Mouse (Mus musculus): Measurements from ENCODE around the gene Mov10. TPM values are rescaled to one million over a fixed set of nuclear protein-coding genes. Genes with fewer than 3 reads are reported as not detected.

Gene Mov10
- polyA plus RNA-seq, 1 experiment from 2014 or later: 68.6 TPM

DNA sequence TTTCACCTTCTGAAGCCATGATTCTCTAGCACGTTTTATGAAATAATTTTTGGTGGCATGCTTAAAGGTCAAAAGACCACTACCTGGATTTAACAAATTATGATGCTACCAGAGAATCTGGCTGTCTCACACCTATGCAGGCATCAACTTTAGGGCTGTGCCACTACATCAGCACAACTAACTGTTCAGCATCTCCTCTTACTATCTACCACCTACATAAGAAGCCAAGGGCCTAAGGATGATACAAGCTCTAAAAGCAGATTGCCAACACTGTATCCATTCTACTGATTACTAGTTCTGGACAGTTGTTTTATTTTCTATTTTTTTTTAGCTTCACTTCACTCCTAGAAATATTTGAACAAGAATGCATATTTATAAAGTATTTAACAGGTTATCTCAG, 36.1 kb upstream of the Mov10 start:
- WGBS: 74% methylated on average over 1 of the region's 1 CpGs
- Histone ChIP-seq H3K27ac (ENCODE audit: low read length) (no peak overlapping the region), H3K9me3 (ENCODE audit: control insufficient read depth, low read depth, low read length) (no peaks in the 10 kb centered on the region), H3K4me1 (ENCODE audit: control insufficient read depth, insufficient read depth, low read length) (no peaks in the 10 kb centered on the region), H3K4me2 (replicated peaks; ENCODE audit: low read depth, low read length) (no peak overlapping the region), H3K9ac (replicated peaks; ENCODE audit: low read depth, low read length) (no peak overlapping the region), H3K27me3 (ENCODE audit: control insufficient read depth, insufficient read depth, low read length) (no peaks in the 10 kb centered on the region), H3K36me3 (ENCODE audit: control insufficient read depth, insufficient read depth, low read length) (no peaks in the 10 kb centered on the region; the same call in 1 of the 2 replicates), H3K4me3 (ENCODE audit: low read depth, low read length) (no peak overlapping the region)
- ATAC-seq (ENCODE audit: insufficient number of reproducible peaks, insufficient read depth, low FRiP score, low read depth): no peak

DNA sequence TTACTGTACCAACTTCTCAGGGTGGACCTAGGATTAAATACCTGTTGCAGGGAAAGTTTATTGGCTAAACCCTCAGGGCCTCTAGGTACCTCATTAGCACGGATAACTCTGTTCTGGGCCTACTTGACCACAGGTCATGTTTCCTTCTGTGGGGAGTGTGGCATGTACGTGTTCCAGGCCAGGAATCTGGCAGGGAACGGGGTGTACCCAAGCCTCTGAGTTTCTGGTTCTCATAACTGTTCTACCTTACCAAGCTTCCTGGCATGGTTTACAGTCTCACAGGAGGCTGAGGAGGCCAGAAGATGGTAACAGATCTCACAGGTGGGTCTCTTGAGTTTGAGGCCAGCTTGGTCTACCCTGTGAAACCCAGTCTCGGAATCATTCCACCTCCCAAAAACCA, 28.2 kb upstream of the Mov10 start:
- H3K4me1 ChIP-seq (ENCODE audit: control insufficient read depth, insufficient read depth, low read length): no peaks in the 10 kb centered on the region
- no peak overlapping the region for H3K9ac ChIP-seq (replicated peaks; ENCODE audit: low read depth, low read length)
- no peak overlapping the region for H3K4me3 ChIP-seq (ENCODE audit: low read depth, low read length)
- WGBS: 83% methylated on average over 4 of the region's 4 CpGs
- no peak overlapping the region for H3K4me2 ChIP-seq (replicated peaks; ENCODE audit: low read depth, low read length)
- ATAC-seq (ENCODE audit: insufficient number of reproducible peaks, insufficient read depth, low FRiP score, low read depth): no peak
- H3K27me3 ChIP-seq (ENCODE audit: control insufficient read depth, insufficient read depth, low read length): no peaks in the 10 kb centered on the region
- peaks cover 22% of the 10 kb centered on the region for H3K36me3 ChIP-seq (ENCODE audit: control insufficient read depth, insufficient read depth, low read length)
- no peaks in the 10 kb centered on the region for H3K9me3 ChIP-seq (ENCODE audit: control insufficient read depth, low read depth, low read length)
- no peak overlapping the region for H3K27ac ChIP-seq (ENCODE audit: low read length)

GRCm38 (mm10) chr3:104841049-104841448, 22.7 kb upstream of the Mov10 start:
- no peaks in the 10 kb centered on the region for H3K9me3 ChIP-seq (ENCODE audit: control insufficient read depth, low read depth, low read length)
- no peaks in the 10 kb centered on the region for H3K27me3 ChIP-seq (ENCODE audit: control insufficient read depth, insufficient read depth, low read length)
- H3K27ac ChIP-seq (ENCODE audit: low read length): no peak overlapping the region
- 95% methylated on average over 5 of the region's 5 CpGs for WGBS
- peaks cover 40% of the 10 kb centered on the region for H3K36me3 ChIP-seq (ENCODE audit: control insufficient read depth, insufficient read depth, low read length)
- H3K9ac ChIP-seq (replicated peaks; ENCODE audit: low read depth, low read length): no peak overlapping the region
- ATAC-seq (ENCODE audit: insufficient number of reproducible peaks, insufficient read depth, low FRiP score, low read depth): no peak
- no peaks in the 10 kb centered on the region for H3K4me1 ChIP-seq (ENCODE audit: control insufficient read depth, insufficient read depth, low read length)
- no peak overlapping the region for H3K4me2 ChIP-seq (replicated peaks; ENCODE audit: low read depth, low read length)
- no peak overlapping the region for H3K4me3 ChIP-seq (ENCODE audit: low read depth, low read length)

DNA sequence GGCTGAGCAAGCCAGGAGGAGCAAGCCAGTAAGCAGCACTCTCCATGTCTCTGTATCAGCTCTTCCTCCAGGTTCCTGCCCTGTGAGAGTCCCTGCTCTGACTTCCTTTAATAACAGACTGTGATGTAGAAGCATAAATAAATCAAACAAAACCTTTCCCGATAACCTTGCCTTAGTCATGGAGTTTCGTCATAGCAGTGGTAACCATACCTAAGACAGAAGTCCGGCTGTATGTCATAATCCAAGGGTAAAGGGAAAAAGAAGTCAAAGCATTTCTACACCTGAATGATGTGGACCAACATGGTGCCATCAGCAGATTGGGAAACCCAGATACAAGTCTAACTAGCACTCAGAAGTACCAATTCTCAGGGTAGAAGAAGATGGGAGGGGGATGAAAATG, 17.4 kb upstream of the Mov10 start:
- peaks cover 51% of the 10 kb centered on the region for H3K36me3 ChIP-seq (ENCODE audit: control insufficient read depth, insufficient read depth, low read length)
- no peak for ATAC-seq (ENCODE audit: insufficient number of reproducible peaks, insufficient read depth, low FRiP score, low read depth)

DNA sequence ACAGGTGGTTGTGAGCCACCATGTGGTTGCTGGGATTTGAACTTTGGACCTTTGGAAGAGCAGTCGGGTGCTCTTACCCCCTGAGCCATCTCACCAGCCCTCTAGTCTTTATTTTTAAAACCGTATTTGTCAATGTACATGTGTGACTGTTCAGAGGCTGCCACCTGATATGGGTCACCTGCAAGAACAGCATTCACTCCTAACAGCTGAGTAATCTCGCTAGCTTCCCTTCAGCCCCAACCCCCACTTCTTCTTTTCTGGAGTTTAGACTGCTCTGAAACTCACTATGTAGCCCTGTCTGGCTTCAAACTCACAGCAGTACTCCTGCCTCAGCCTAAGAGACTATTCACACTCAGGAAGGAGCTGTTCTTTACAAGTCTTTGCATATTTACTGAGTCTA, 4.0 kb upstream of the Mov10 start:
- 83% methylated on average over 3 of the region's 3 CpGs for WGBS
- H3K36me3 ChIP-seq (ENCODE audit: control insufficient read depth, insufficient read depth, low read length): peaks cover 23% of the 10 kb centered on the region
- no peak for ATAC-seq (ENCODE audit: insufficient number of reproducible peaks, insufficient read depth, low FRiP score, low read depth)

More for the DNA sequence above, 17.4 kb upstream of the Mov10 start:
- Histone ChIP-seq H3K9ac (replicated peaks; ENCODE audit: low read depth, low read length) (no peak overlapping the region), H3K27me3 (ENCODE audit: control insufficient read depth, insufficient read depth, low read length) (no peaks in the 10 kb centered on the region), H3K4me3 (ENCODE audit: low read depth, low read length) (no peak overlapping the region), H3K9me3 (ENCODE audit: control insufficient read depth, low read depth, low read length) (no peaks in the 10 kb centered on the region), H3K27ac (ENCODE audit: low read length) (no peak overlapping the region), H3K4me1 (ENCODE audit: control insufficient read depth, insufficient read depth, low read length) (no peaks in the 10 kb centered on the region), H3K4me2 (replicated peaks; ENCODE audit: low read depth, low read length) (no peak overlapping the region)
- WGBS: 98% methylated on average over 3 of the region's 3 CpGs

DNA sequence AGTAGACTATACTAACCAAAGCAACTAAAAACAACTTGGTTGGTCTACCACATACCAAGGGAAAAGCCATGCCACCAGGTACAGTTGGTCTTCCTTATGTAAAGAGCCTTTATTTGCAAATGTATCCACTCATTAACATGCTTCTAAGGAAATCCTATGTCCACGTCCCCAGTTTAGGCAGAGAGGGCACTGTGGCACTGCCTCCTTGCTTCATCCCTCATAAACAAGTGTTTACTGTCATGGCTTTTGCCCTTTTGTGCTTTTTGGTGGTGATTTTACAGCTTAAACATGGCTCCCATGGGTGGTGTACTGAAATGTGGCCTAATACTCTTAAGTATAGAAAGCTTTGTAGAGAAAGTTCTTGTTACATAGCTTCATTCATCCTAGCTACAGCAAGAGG, 2.1 kb upstream of the Mov10 start:
- no peak for ATAC-seq (ENCODE audit: insufficient number of reproducible peaks, insufficient read depth, low FRiP score, low read depth)
- no peak overlapping the region for H3K27ac ChIP-seq (ENCODE audit: low read length)
- WGBS: 68% methylated on average over 1 of the region's 1 CpGs
- H3K27me3 ChIP-seq (ENCODE audit: control insufficient read depth, insufficient read depth, low read length): no peaks in the 10 kb centered on the region
- H3K4me3 ChIP-seq (ENCODE audit: low read depth, low read length): no peak overlapping the region
- H3K9me3 ChIP-seq (ENCODE audit: control insufficient read depth, low read depth, low read length): no peaks in the 10 kb centered on the region
- peaks cover 7% of the 10 kb centered on the region; the same call in 1 of the 2 replicates for H3K4me1 ChIP-seq (ENCODE audit: control insufficient read depth, insufficient read depth, low read length)
- H3K9ac ChIP-seq (replicated peaks; ENCODE audit: low read depth, low read length): no peak overlapping the region
- no peak overlapping the region for H3K4me2 ChIP-seq (replicated peaks; ENCODE audit: low read depth, low read length)
- H3K36me3 ChIP-seq (ENCODE audit: control insufficient read depth, insufficient read depth, low read length): peaks cover 10% of the 10 kb centered on the region

More for the DNA sequence above, 4.0 kb upstream of the Mov10 start:
- H3K4me1 ChIP-seq (ENCODE audit: control insufficient read depth, insufficient read depth, low read length): 0 out of 2 replicates have a peak, but pooled peaks cover 7% of the 10 kb centered on the region
- H3K27ac ChIP-seq (ENCODE audit: low read length): no peak overlapping the region
- no peaks in the 10 kb centered on the region for H3K27me3 ChIP-seq (ENCODE audit: control insufficient read depth, insufficient read depth, low read length)
- H3K9ac ChIP-seq (replicated peaks; ENCODE audit: low read depth, low read length): no peak overlapping the region
- H3K9me3 ChIP-seq (ENCODE audit: control insufficient read depth, low read depth, low read length): no peaks in the 10 kb centered on the region
- no peak overlapping the region for H3K4me2 ChIP-seq (replicated peaks; ENCODE audit: low read depth, low read length)
- H3K4me3 ChIP-seq (ENCODE audit: low read depth, low read length): no peak overlapping the region

DNA sequence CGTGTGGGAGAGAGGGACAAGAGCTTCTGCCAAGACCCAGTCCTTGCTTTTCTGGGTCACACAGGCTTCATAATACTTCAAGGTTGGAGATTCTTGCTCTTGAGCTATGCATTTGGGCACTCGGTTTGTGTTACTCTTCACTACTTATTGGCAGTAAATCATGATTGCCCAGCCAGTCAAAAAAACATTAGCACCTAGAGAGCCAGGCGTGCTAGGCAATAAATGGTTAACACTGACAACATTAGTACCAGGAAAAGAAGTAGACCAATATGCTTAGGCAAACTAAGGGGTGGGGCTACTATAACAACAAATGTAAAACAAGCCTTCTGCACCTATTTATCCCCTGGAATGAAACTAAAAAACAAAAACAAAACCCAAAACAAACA, 379 bp upstream of the Mov10 start:
- 0% methylated on average over 3 of the region's 3 CpGs for WGBS
- Histone ChIP-seq H3K4me1 (ENCODE audit: control insufficient read depth, insufficient read depth, low read length) (peaks cover 7% of the 10 kb centered on the region; the same call in 1 of the 2 replicates), H3K27me3 (ENCODE audit: control insufficient read depth, insufficient read depth, low read length) (no peaks in the 10 kb centered on the region), H3K9ac (replicated peaks; ENCODE audit: low read depth, low read length) (peak overlapping the region; percentile 90; the same call in 1 of the 2 replicates), H3K9me3 (ENCODE audit: control insufficient read depth, low read depth, low read length) (no peaks in the 10 kb centered on the region), H3K36me3 (ENCODE audit: control insufficient read depth, insufficient read depth, low read length) (peaks cover 9% of the 10 kb centered on the region), H3K4me2 (replicated peaks; ENCODE audit: low read depth, low read length) (peak overlapping the region; percentile 48), H3K4me3 (ENCODE audit: low read depth, low read length) (peak overlapping the region; percentile 91), H3K27ac (ENCODE audit: low read length) (peak overlapping the region; percentile 97; the same call in 1 of the 2 replicates)
- no peak for ATAC-seq (ENCODE audit: insufficient number of reproducible peaks, insufficient read depth, low FRiP score, low read depth)

DNA sequence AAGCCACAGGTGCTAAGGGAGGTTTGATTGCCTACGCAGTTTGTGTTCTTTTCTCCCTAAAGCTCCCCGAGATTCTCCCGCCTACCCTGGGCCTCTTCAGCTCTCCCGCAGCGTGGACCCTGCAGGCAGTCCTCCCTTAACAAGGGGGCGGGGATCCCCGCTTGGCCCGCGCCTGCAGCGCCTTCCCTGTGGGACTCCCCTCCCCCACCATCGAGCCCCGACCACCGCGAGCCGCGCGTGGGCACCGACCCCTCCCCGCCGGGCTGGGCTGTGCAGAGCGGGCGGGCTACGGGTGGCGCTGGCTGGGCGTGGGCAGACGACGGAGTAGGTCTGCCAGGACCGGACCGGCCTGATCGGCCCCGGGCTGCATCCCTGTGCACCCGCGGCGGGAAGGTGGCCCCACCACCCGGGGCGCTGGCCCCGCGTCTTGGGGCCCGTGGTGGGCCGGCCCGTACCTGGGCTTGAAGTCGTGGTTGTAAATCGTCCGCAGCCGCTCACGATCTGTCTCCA, 827 bp downstream of the Mov10 start:
- Histone ChIP-seq H3K4me1 (ENCODE audit: control insufficient read depth, insufficient read depth, low read length) (peaks cover 7% of the 10 kb centered on the region; the same call in 1 of the 2 replicates), H3K9ac (replicated peaks; ENCODE audit: low read depth, low read length) (peak overlapping the region; percentile 90), H3K4me3 (ENCODE audit: low read depth, low read length) (peak overlapping the region; percentile 91), H3K36me3 (ENCODE audit: control insufficient read depth, insufficient read depth, low read length) (peaks cover 9% of the 10 kb centered on the region), H3K27ac (ENCODE audit: low read length) (peak overlapping the region; percentile 97), H3K27me3 (ENCODE audit: control insufficient read depth, insufficient read depth, low read length) (no peaks in the 10 kb centered on the region), H3K4me2 (replicated peaks; ENCODE audit: low read depth, low read length) (peak overlapping the region; percentile 48), H3K9me3 (ENCODE audit: control insufficient read depth, low read depth, low read length) (no peaks in the 10 kb centered on the region)
- WGBS: under 1% methylated on average over 46 of the region's 46 CpGs
- peak; percentile 68 for ATAC-seq (ENCODE audit: insufficient number of reproducible peaks, insufficient read depth, low FRiP score, low read depth)

GRCm38 (mm10) chr3:104816130-104816529, 2.2 kb downstream of the Mov10 start:
- Histone ChIP-seq H3K27ac (ENCODE audit: low read length) (no peak overlapping the region), H3K4me3 (ENCODE audit: low read depth, low read length) (0 out of 2 replicates have a peak overlapping the region, but pooled peaks have one; percentile 91), H3K9ac (replicated peaks; ENCODE audit: low read depth, low read length) (no peak overlapping the region), H3K27me3 (ENCODE audit: control insufficient read depth, insufficient read depth, low read length) (no peaks in the 10 kb centered on the region), H3K36me3 (ENCODE audit: control insufficient read depth, insufficient read depth, low read length) (peaks cover 2% of the 10 kb centered on the region; the same call in 1 of the 2 replicates), H3K4me1 (ENCODE audit: control insufficient read depth, insufficient read depth, low read length) (peaks cover 7% of the 10 kb centered on the region; the same call in 1 of the 2 replicates), H3K9me3 (ENCODE audit: control insufficient read depth, low read depth, low read length) (no peaks in the 10 kb centered on the region), H3K4me2 (replicated peaks; ENCODE audit: low read depth, low read length) (peak overlapping the region; percentile 48)
- ATAC-seq (ENCODE audit: insufficient number of reproducible peaks, insufficient read depth, low FRiP score, low read depth): no peak
- 92% methylated on average over 7 of the region's 7 CpGs for WGBS
